Mouse (Mus musculus) hindbrain, embryonic 11.5 days (tissue): ENCODE results near the gene Wnt4. TPM values are rescaled to one million over a fixed set of nuclear protein-coding genes. Genes with fewer than 3 reads are reported as not detected.

Experiments used
- ATAC-seq: fragments of 200-750 bp; cut with Nextera tagmentation; 2 replicates; pipeline ENCODE4 v1.8.0; 2017; ENCODE audit warnings: mild to moderate bottlenecking, moderate TSS enrichment, moderate library complexity; ENCODE audit not compliant: low FRiP score
- DNase-seq: peaks from one replicate; pipeline ENCODE4 v3.0.0-alpha.2; 2015; ENCODE audit warnings: low spot score
- H3K27ac ChIP-seq: fragments of 300-500 bp; sonication (generic); 2 replicates; pipeline ENCODE4 v1.5.1; 2014; ENCODE audit warnings: mild to moderate bottlenecking, low read depth, low read length
- H3K27me3 ChIP-seq: fragments of 300-500 bp; sonication (generic); 2 replicates; pipeline ENCODE4 v1.6.1; 2014; ENCODE audit warnings: mild to moderate bottlenecking, low read length, moderate library complexity, mixed read lengths; ENCODE audit not compliant: control insufficient read depth, insufficient read depth
- H3K36me3 ChIP-seq: fragments of 300-500 bp; sonication (generic); 2 replicates; pipeline ENCODE4 v1.6.1; 2014; ENCODE audit warnings: mild to moderate bottlenecking, low read length, moderate library complexity, mixed read lengths; ENCODE audit not compliant: control insufficient read depth, insufficient read depth
- H3K4me1 ChIP-seq: fragments of 300-500 bp; sonication (generic); replicated peaks from 2 replicates; pipeline ENCODE4 v1.6.1; 2014; ENCODE audit warnings: low read length, mixed read lengths; ENCODE audit not compliant: control insufficient read depth, insufficient read depth
- H3K4me2 ChIP-seq: fragments of 300-500 bp; sonication (generic); replicated peaks from 2 replicates; pipeline ENCODE4 v1.6.1; 2014; ENCODE audit warnings: mild to moderate bottlenecking, low read depth, low read length
- H3K4me3 ChIP-seq: fragments of 300-500 bp; sonication (generic); 2 replicates; pipeline ENCODE4 v1.5.1; 2014; ENCODE audit warnings: low read depth, low read length
- H3K9ac ChIP-seq: fragments of 300-500 bp; sonication (generic); 2 replicates; pipeline ENCODE4 v1.6.1; 2014; ENCODE audit warnings: low read depth, low read length
- H3K9me3 ChIP-seq: fragments of 300-500 bp; sonication (generic); 2 replicates; pipeline ENCODE4 v1.6.1; 2016; ENCODE audit warnings: low read length; ENCODE audit not compliant: control insufficient read depth
- WGBS: fragments of 180-500 bp; shearing (Covaris S2); extraction: QIAGEN DNeasy Blood & Tissue Kit; methylation state at CpG from one replicate; pipeline ENCODE4 v1.1.7; 2014; 5-methylcytosine and 5-hydroxymethylcytosine counted together
- polyA plus RNA-seq: library from polyadenylated mRNA; unstranded; fragments of >200 nt; fragmentation: Nextera tagmentation; extraction: Ambion mirVana; gene quantifications from 2 replicates; pipeline ENCODE4 v1.2.1, GENCODE M21; 2014

Wnt4 gene
- polyA plus RNA-seq, 1 experiment from 2014 or later = 2.2 TPM

DNA sequence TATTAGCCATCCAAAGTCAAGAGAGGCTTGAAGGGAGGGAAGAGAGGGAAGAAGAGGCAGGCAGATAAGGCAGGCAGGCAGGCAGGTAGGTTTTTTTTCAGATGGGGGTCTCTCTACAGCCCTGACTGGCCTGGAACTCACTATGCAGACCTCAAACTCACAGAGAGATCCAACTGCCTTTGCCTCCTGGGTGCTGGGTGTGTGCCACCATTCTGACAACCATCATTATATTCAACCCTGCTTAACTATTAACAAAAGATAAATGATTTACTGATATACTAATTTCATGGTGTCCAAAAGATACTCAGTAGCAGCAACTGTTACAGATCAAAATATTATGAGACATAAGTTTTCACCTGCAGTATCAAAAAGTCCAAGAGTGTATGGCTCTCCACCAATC is 54.8 kb downstream of the Wnt4 start:
- H3K9ac ChIP-seq = no peak overlapping the region
- no peak for ATAC-seq
- H3K4me3 ChIP-seq = no peak overlapping the region
- H3K4me2 ChIP-seq = no peak overlapping the region
- H3K36me3 ChIP-seq = no peaks in the 10 kb centered on the region
- no peaks in the 10 kb centered on the region for H3K27me3 ChIP-seq
- H3K9me3 ChIP-seq = no peaks in the 10 kb centered on the region
- DNase-seq = no peak
- no peaks in the 10 kb centered on the region for H3K4me1 ChIP-seq
- H3K27ac ChIP-seq = no peak overlapping the region

DNA sequence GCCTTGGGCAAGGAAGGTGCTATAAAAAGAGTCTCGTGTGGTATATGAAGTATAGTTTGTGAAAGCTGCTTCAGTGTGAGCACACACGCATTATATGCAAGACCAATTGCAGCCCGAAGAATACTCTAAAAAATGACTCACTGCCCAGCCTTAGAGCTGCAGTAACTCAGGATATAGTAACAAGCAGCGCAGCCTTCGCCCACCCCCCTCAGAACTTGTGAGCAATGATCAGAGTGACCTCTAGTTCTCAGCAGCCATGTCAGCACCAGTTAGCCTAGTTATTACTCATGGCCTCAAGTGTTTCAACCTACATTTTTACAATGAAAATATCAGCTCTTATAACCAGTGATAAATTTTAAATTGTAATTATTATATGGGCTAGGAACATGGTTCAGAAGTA is 59.2 kb downstream of the Wnt4 start:
- H3K4me2 ChIP-seq = no peak overlapping the region
- DNase-seq (no peak), ATAC-seq (no peak)
- H3K4me1 ChIP-seq = no peaks in the 10 kb centered on the region
- no peak overlapping the region for H3K9ac ChIP-seq
- H3K27me3 ChIP-seq = no peaks in the 10 kb centered on the region
- 90% methylated on average over 5 of the region's 5 CpGs for WGBS
- H3K36me3 ChIP-seq = no peaks in the 10 kb centered on the region
- no peak overlapping the region for H3K4me3 ChIP-seq
- H3K9me3 ChIP-seq = no peaks in the 10 kb centered on the region
- H3K27ac ChIP-seq = no peak overlapping the region

- Histone ChIP-seq H3K27ac (no peak overlapping the region), H3K9ac (no peak overlapping the region), H3K27me3 (no peaks in the 10 kb centered on the region), H3K36me3 (no peaks in the 10 kb centered on the region), H3K4me3 (no peak overlapping the region), H3K4me2 (no peak overlapping the region), H3K9me3 (no peaks in the 10 kb centered on the region), H3K4me1 (no peaks in the 10 kb centered on the region)
- 84% methylated on average over 1 of the region's 1 CpGs for WGBS
- no peak for ATAC-seq
- DNase-seq = no peak
These were observed 62.1 kb downstream of the Wnt4 start for GRCm38 (mm10) chr4:137339415-137339814.

GRCm38 (mm10) chr4:137342816-137343215 is 65.5 kb downstream of the Wnt4 start:
- Histone ChIP-seq H3K9ac (no peak overlapping the region), H3K4me2 (no peak overlapping the region), H3K4me1 (no peaks in the 10 kb centered on the region), H3K36me3 (no peaks in the 10 kb centered on the region), H3K4me3 (no peak overlapping the region), H3K27me3 (no peaks in the 10 kb centered on the region), H3K27ac (no peak overlapping the region), H3K9me3 (no peaks in the 10 kb centered on the region)
- WGBS = 97% methylated on average over 1 of the region's 1 CpGs
- ATAC-seq (no peak), DNase-seq (no peak)

DNA sequence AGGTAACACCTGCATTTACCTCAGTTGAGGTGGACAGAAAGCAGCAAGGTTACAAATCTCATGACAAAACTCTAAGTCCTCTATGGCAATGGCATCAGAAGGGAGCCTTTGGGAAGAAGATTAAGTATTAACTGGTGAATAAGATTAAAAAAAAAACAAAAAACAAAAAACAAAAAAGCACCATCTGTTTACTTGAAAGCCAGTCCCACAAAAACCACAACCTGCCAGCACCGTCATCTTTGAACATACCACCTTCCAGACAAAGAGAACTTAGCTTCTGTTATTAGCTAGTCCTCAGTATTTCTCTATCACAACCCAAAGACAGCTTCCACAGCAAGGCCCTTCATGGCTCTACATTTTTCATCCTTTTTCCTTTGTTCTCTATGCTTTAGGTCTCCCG is 67.8 kb downstream of the Wnt4 start:
- Histone ChIP-seq H3K4me3 (no peak overlapping the region), H3K36me3 (no peaks in the 10 kb centered on the region), H3K27me3 (no peaks in the 10 kb centered on the region), H3K4me2 (no peak overlapping the region), H3K9me3 (no peaks in the 10 kb centered on the region), H3K4me1 (no peaks in the 10 kb centered on the region), H3K27ac (no peak overlapping the region), H3K9ac (no peak overlapping the region)
- ATAC-seq (no peak), DNase-seq (no peak)
- 92% methylated on average over 2 of the region's 2 CpGs for WGBS

DNA sequence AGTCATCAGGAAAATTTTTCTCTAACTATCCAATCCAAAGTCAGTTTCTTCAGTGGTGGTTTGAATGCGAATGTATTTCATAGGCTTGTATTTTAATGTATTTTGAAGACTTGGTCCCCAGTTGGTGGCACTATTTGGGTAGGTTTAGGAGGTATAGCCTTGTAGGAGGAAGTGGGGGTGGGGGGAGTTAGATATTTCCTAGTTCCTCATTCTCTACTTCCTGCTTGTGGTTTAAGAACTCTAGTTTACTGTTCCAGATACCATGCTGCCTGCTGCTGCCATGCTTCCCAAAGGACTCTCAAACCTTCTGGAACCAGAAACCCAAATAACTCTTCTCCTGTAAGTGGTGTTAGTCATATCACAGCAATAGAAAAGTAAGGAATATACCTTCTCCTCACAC is 68.5 kb downstream of the Wnt4 start:
- no peaks in the 10 kb centered on the region for H3K4me1 ChIP-seq
- H3K27me3 ChIP-seq = no peaks in the 10 kb centered on the region
- H3K9me3 ChIP-seq = no peaks in the 10 kb centered on the region
- no peak overlapping the region for H3K9ac ChIP-seq
- ATAC-seq (no peak), DNase-seq (no peak)
- no peak overlapping the region for H3K27ac ChIP-seq
- H3K4me2 ChIP-seq = no peak overlapping the region
- H3K4me3 ChIP-seq = no peak overlapping the region
- WGBS = 100% methylated on average over 1 of the region's 1 CpGs
- no peaks in the 10 kb centered on the region for H3K36me3 ChIP-seq

Other genes with a start within 250 kb of the Wnt4 start
- gene Zbtb40, start 228.7 kb upstream of the Wnt4 start, polyA plus RNA-seq = 3.5 and 4.1 TPM in 2 replicates
- gene Cdc42, start 80.2 kb downstream of the Wnt4 start, polyA plus RNA-seq = 692 and 744 TPM in 2 replicates
- not detected in 2 replicates for gene Cela3a, start 132.3 kb downstream of the Wnt4 start, polyA plus RNA-seq
- gene Cela3b, start 153.1 kb downstream of the Wnt4 start, polyA plus RNA-seq = not detected in 2 replicates
- not detected in 2 replicates for gene 1700013G24Rik, start 175.8 kb downstream of the Wnt4 start, polyA plus RNA-seq
- gene Hspg2, start 191.3 kb downstream of the Wnt4 start, polyA plus RNA-seq = 14.7 and 18.1 TPM in 2 replicates